Mouse (Mus musculus): ENCODE measurements around the gene Agap2. TPM values are rescaled to one million over a fixed set of nuclear protein-coding genes. Genes with fewer than 3 reads are reported as not detected.

Gene Agap2
- polyA plus RNA-seq, 2 experiments from 2014 or later = 29.8 to 34.6 TPM

DNA sequence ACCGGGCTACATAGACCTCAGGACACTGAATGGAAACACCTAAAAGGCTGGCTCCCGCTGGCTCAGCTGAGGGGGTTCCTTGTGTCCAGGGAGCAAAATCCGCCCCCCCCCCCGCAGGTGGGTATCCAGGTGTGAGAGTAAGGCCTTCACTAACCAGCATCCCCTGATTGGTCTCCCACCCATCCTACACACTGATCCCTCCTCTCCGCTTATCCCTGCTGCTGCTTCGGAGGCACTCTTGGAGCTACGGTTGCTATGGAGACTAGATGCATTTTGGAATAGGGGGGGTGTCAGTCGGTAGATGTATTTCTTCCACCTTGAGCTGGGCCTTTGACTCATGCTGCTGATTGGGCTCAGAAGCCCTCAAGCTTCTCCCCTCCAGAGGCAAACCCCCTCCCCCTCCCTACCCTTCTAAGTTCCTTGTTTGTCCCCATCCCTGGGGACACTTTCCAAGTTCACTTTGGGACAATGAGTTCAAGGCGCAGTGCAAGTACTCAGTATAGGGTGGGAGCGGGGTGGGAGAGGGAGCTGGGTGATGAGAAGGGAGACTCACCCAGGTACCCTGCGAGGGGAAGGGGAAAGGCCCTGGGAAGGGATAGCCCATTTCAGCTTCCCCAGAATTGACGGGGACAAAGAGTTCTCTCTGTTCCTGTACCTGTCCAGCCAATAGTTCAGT is 3.1 kb downstream of the Agap2 start:
- ATAC-seq = no peak

DNA sequence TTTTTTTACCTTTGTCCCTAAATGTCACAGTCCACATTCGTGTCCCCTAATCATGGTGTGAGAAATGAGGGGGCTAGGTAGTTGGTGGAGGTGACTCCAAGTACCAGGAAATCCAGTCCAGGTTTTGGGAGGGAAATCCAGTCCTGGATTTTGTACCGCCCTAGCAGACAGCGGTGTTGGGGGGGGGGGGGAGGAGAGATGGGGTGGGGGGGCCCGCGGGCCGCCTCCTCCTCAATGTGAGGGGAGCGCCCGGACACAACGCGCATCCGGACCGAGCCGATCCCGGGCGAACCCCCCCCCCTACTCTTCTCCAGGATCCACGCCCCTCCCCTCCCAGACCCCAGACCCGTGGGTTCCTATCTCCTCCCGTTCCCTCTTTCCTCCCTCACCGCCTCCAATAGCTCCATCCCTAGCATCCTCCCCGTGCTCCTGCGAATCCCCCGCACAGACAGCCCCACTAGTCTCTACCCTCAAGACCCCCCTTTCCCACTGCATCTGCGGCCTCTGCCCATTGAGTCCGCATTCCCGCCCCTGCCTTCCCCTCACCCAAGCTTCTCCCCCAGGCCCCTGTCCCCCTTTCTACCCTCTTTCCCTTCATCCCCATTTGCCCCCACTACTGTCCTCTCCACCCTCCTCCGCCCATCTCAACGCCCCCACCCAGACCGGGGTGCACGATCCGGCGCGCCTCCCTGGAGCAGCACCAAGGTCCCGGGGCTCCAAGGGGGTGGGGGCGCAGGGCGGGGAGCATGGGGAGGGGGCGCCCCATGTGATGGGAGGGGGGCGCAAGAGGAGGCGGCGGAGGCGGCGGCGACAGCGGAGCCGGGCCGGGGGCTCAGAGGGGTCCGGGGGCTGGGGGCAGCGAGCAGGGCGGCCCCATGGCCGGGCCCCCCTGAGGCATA is 3.8 kb downstream of the Agap2 start:
- no peak for ATAC-seq

DNA sequence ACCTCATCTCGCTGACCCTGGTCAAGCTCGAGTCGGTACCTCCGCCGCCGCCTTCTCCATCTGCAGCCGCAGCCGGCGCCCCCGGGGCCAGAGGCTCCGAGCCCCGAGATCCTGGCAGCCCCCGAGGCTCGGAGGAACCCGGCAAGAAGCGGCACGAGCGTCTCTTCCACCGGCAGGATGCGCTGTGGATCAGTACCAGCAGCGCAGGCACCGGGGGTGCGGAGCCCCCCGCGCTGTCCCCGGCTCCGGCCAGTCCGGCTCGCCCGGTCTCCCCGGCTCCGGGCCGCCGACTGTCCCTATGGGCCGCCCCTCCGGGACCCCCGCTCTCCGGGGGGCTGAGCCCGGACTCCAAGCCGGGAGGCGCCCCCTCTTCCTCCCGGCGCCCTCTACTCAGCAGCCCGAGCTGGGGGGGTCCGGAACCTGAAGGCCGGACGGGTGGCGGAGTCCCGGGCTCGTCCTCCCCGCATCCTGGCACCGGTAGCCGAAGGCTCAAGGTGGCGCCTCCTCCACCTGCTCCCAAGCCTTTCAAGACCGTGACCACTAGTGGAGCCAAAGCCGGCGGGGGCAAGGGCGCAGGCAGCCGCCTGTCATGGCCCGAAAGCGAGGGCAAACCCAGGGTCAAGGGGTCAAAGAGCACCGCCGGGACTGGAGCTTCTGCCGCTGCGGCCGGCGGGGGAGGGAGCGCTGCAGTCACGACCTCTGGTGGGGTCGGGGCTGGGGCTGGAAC is 4.7 kb downstream of the Agap2 start:
- no peak for ATAC-seq

- no peak for ATAC-seq
These were observed 6.1 kb downstream of the Agap2 start for GRCm38 (mm10) chr10:127080901-127081780.

GRCm38 (mm10) chr10:127081996-127082620 is 7.0 kb downstream of the Agap2 start:
- no peak for ATAC-seq

DNA sequence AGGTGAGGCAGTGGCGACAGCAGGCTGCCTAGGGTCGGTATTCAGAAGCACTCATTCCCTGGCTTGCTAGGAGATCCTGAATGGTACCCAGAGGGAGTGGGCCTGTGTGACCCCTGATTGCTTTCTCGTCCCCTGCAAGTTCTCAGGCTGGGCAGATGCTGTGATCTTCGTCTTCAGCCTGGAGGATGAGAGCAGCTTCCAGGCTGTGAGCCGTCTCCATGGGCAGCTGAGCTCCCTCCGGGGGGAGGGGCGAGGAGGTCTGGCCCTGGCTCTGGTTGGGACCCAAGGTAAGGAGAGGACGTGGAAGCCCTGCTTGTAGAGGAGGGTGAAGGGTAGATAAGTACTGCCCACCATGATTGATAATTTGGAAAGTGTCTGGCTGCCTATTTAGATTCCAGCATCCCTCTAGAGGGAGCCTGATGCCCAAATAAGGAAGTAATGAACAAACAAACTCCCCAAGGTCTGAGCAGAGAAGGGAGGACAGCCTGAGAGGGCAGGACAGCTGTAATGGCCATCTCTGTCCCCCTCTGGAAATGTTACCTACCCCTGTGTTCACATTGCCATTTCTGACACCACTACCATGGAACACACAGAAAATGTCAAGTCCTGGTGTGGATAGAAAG is 8.3 kb downstream of the Agap2 start:
- no peak for ATAC-seq

GRCm38 (mm10) chr10:127083915-127084306 is 8.8 kb downstream of the Agap2 start:
- no peak for ATAC-seq

GRCm38 (mm10) chr10:127085052-127085451 is 10.0 kb downstream of the Agap2 start:
- ATAC-seq = no peak

DNA sequence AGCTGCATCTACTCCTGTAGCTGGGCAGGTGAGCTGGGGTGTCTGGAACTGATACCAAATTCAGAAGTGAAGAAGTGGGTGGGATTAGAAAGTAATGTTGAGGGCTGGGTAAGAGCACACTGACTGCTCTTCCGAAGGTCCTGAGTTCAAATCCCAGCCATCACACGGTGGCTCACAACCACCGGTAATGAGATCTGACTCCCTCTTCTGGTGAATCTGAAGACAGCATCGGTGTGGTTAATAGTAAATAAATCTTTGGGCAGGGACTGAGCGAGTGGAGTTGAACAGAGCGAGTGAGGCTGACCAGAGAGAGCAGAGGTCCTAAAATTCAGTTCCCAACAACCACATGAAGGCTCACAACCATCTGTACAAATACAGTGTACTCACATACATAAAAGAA is 10.5 kb downstream of the Agap2 start:
- no peak for ATAC-seq

DNA sequence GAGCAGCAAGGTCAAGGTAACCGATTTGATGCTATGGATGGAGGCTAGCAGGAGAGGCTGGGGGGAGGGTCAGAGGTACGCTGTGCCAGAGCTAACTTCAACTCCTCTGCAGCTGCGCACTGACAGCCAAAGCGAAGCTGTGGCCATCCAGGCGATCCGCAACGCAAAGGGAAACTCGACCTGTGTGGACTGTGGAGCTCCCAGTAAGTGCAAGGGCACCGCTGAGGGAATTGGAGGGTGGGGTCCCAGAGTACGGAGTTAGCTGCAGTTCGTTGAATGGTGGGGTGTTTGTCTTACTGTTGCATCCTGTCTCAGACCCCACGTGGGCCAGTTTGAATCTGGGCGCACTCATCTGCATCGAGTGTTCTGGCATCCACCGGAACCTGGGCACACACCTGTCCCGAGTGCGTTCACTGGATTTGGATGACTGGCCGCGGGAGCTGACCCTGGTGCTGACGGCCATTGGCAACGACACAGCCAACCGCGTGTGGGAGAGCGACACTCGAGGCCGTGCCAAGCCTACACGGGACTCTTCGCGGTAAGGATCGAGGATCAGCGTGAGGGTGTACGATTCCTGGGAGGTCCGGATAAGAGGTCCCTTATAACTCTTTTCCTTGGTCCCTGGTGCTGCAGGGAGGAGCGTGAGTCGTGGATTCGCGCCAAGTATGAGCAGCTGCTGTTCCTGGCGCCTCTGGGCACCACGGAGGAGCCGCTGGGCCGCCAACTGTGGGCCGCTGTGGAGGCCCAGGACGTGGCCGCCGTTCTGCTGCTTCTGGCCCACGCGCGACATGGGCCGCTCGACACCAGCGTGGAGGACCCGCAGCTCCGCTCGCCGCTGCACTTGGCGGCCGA is 15.7 kb downstream of the Agap2 start:
- ATAC-seq = no peak

- no peak for ATAC-seq
These were observed 16.7 kb downstream of the Agap2 start for GRCm38 (mm10) chr10:127091507-127092396.

- ATAC-seq = no peak
These were observed 17.7 kb downstream of the Agap2 start for GRCm38 (mm10) chr10:127092742-127093141.

DNA sequence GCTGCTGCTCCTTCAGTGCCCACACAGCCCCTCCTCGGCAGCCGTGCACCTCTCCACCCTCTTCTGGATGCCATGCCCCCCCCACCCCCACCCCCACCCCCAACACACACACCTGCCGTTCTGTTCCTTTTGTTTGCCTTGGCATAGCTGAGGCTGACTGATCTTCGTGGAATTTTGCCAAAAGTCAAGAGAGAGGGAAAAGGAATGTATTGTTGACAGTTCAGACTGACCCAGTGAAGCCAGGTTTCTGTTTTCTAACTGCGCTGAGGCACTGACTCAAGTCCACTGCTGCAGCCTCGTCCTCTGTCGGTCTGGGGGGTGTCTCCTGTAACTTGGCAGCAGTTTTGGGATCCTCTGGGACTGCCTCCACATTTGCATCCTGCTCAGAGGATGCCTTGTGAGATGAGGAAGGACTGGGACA is 19.3 kb downstream of the Agap2 start:
- ATAC-seq = no peak

DNA sequence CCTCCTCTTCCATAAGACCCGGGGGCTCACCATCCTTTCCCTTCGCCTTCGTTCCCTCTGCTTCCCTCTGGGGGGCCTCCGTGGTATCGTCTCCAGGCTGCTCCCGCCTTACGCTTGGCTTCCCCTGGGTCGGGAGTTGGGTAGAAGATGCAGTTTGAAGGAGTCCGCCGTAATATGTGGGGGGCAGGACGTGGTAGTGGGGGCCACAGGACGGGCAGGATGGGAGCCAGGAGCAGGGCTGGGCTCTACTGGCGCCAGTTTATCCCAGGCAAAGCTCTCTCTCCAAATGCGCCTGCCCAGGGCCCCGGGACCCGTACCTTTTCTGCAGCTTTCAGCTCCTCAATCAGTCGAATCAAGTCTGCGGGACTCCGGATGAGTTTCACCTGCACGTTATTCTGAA is 23.4 kb downstream of the Agap2 start:
- ATAC-seq = no peak

DNA sequence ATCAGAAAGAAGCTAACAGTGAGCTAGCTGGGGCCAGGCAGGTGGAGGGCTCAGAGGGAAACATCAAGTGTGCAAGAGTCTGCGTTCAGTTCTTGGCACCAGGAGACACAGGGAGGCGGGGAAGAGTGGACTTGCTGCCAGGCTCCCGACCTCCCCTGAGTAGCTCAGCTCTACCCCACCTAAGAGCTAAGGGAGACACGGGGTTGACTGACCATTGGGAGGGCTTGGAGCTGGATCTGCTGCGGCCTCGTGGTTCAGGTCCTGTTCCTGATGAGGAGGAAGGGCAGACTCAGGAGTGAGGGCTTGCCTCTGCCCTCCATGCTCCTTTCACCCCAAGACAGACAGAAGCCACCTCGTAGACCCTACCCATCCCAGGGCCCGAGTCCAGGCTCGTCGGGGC is 24.1 kb downstream of the Agap2 start:
- ATAC-seq = no peak

DNA sequence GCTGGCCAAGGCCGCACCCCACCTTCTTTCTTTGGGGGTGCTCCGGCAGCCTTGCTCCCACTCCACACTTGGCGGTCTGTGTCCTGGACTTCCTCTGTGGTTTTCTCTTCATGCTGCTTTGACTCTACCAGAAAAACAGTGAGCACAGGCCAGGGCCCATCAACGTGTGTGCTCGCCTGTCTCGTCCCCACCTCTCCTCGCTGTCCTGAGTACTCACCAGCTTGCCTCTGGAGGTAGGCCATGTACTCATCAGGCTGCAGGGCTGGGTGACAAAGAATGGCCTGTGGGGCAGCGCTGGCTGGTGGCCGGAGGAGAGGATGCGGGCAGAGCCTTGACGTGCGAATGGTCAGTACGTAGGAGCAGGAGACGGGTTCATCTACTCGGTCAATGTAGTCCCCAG is 24.8 kb downstream of the Agap2 start:
- ATAC-seq = no peak

DNA sequence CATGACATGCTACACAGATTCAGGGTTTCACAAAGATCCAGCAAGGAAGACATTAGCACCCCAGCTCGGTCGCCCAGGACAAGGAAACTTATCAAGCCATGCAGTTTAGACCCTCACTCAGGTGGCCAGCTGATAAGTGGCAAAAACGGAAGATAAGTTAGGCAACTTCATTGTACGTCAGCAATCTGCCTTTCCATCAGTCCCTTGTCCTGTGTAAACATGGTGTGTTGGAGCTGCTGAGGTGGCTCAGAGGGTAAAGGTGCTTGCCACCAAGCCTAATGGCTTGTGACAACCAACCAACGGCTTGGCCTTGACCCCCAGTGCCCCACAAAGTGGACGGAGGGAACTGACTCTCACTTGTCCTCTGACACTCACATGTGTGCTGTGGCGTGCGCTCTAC is 25.3 kb downstream of the Agap2 start:
- no peak for ATAC-seq

DNA sequence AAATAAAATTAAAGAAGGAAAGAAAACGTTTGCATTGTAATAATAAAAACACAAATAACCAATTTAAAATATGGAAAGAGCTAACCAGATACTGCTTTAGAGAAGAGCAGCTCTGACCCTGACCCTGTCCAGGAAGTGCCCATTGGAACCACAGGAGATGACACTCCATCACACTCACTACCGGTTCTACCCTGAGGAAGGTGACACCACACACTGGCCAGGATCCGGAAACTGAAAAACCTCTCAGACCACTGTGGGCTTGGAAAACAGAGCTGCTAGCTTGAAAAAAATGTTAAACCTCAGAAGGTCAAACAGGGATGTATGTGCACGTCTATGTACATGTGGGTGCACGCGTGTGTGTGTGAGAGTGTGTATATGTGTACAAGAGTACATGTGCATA is 26.1 kb downstream of the Agap2 start:
- ATAC-seq = no peak

DNA sequence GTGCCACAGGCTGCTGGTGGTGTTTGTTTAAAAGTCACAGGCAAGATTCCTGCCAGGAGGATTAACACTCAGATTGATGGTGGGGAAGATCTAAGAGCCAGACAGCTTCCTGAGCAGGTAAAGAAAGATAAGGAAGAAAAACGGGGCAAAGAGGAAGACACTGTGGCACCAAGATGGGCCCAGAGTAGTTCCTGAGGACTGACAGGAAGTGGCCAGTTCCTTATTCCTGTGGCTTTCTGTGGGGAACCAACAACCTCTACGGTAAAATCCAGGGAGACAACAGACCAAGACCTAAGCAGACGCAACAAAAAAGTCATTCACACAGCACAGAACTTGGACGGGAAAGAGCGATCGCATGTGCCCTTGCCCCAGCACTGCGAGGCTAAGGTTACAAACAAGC is 28.5 kb downstream of the Agap2 start:
- ATAC-seq = no peak
